In the genomic region with DNA sequence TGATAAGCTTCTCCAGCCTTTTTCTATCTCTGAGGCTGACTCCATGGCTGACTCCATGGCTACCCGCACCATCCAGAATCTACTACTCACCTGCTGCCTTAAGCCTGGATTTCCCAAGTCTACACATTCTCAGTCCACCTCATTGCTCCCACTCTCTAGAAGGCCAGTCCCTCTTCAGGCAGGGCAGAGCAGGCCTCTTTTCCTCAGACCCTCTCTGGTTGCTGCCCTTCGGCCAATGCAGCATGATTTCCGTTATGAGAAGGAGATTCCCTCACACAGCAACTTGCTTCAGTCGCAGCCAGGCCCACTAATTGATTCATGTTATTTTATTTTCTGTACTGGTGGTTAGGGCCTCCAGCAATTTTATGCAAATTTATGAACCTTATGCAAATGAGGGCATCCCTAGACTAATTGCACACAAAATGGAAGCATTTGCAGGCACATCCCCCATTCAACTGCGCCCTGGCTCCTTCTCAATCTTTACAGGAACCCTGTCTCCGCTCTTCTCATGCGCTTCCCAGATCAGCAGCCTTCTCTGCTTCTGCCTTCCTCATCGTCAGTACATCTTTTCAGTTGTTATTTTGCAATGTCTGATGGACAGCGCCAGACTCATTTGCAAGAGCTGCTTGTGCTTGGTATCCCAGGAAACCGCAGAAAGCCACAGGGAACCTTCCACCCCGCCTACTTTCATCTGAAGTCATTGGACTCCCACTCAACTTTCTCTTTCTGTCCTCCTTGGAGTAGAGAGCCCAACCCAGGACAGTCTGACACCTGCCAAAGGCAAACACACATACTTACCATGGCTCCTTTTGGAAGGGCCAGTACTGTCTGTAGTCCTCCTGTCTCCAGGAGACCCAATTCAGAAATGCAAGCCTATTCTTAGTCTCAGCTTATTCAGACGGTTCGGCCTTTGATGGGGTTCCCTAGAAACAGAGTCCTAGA, we compare ENCODE assay signal across 11 mouse cellular contexts.
DNase-seq lines count a peak whose midpoint lies in the region; ATAC-seq and TF ChIP-seq lines count a peak whose summit lies in the region.
"Had no signal": no experiment of that assay in that cellular context is flagged by ENCODE, and none has a peak within 500 bp of the region (broad histone marks: within the 10 kb centered on the region; RNA-seq: fewer than 3 reads in every experiment).

No protein-coding gene starts in this region.

- 40% methylated on average over 13 of the region's 13 CpGs for WGBS in forebrain, embryonic 14.5 days
- WGBS in hindbrain, postnatal 0 days, result 50% methylated on average over 13 of the region's 13 CpGs
- WGBS in midbrain, embryonic 16.5 days, result 45% methylated on average over 13 of the region's 13 CpGs
- 86% methylated on average over 13 of the region's 13 CpGs for WGBS in kidney, adult 2 months

- H3K27ac ChIP-seq in forebrain, embryonic 14.5 days (ENCODE audit: low read depth, low read length), result peak overlapping the region; percentile 36; the same call in 1 of the 2 replicates
- peak overlapping the region; percentile 20; the same call in 1 of the 2 replicates for H3K27ac ChIP-seq in hindbrain, postnatal 0 days
- H3K27ac ChIP-seq in midbrain, embryonic 16.5 days (ENCODE audit: low read length), result peak overlapping the region; percentile 38
- H3K27ac ChIP-seq in kidney, adult 2 months (ENCODE audit: insufficient read depth, low read depth, low read length), result no peak overlapping the region
- H3K27ac ChIP-seq: stomach, embryonic 15.5 days had no signal

- TF ChIP-seq CTCF in hindbrain, postnatal 0 days (IDR thresholded peaks at IDR 0.05; ENCODE audit: low read depth), result no peak
- no peak for TF ChIP-seq CTCF in kidney, adult 2 months (conservative IDR thresholded peaks at IDR 0.05; ENCODE audit: insufficient read depth, insufficient read length, low read depth, low read length)

- no peak overlapping the region for H3K9ac ChIP-seq in forebrain, embryonic 14.5 days (ENCODE audit: low read length)
- H3K9ac ChIP-seq in hindbrain, postnatal 0 days (replicated peaks; ENCODE audit: low read length), result no peak overlapping the region
- H3K9ac ChIP-seq in midbrain, embryonic 16.5 days (ENCODE audit: low read depth, low read length), result no peak overlapping the region
- H3K9ac ChIP-seq: lung, embryonic 14.5 days; stomach, embryonic 15.5 days had no signal

- H3K36me3 ChIP-seq in forebrain, embryonic 14.5 days (ENCODE audit: control insufficient read depth, insufficient read depth, low read length), result no peaks in the 10 kb centered on the region
- no peaks in the 10 kb centered on the region for H3K36me3 ChIP-seq in hindbrain, postnatal 0 days (ENCODE audit: insufficient read depth, low read length)
- no peaks in the 10 kb centered on the region for H3K36me3 ChIP-seq in midbrain, embryonic 16.5 days (ENCODE audit: control insufficient read depth, insufficient read depth, low read length)
- no peaks in the 10 kb centered on the region for H3K36me3 ChIP-seq in kidney, adult 2 months (ENCODE audit: control insufficient read depth, insufficient read depth, low read length)
- H3K36me3 ChIP-seq: stomach, embryonic 15.5 days had no signal

- H3K9me3 ChIP-seq in forebrain, embryonic 14.5 days (replicated peaks; ENCODE audit: control insufficient read depth, low read length), result no peaks in the 10 kb centered on the region
- no peaks in the 10 kb centered on the region for H3K9me3 ChIP-seq in hindbrain, postnatal 0 days (ENCODE audit: low read length)
- H3K9me3 ChIP-seq in midbrain, embryonic 16.5 days (replicated peaks; ENCODE audit: control insufficient read depth, low read length, poor library complexity, severe bottlenecking), result no peaks in the 10 kb centered on the region
- H3K9me3 ChIP-seq: stomach, embryonic 15.5 days had no signal

- peak; percentile 74 for ATAC-seq in forebrain, embryonic 14.5 days
- ATAC-seq in hindbrain, postnatal 0 days, result peak; percentile 73
- peak; percentile 60 for ATAC-seq in midbrain, embryonic 16.5 days

- no peak for TF ChIP-seq POLR2A in kidney, adult 2 months (IDR thresholded peaks at IDR 0.05; ENCODE audit: low read depth, low read length)

- peak overlapping the region; percentile 16; the same call in 1 of the 2 replicates for H3K4me2 ChIP-seq in forebrain, embryonic 14.5 days (ENCODE audit: low read length)
- H3K4me2 ChIP-seq in hindbrain, postnatal 0 days (ENCODE audit: low read depth, low read length), result no peak overlapping the region
- H3K4me2 ChIP-seq in midbrain, embryonic 16.5 days (ENCODE audit: low read length), result no peak overlapping the region
- H3K4me2 ChIP-seq: lung, embryonic 14.5 days; stomach, embryonic 15.5 days had no signal

- no peaks in the 10 kb centered on the region for H3K27me3 ChIP-seq in forebrain, embryonic 14.5 days (replicated peaks; ENCODE audit: control insufficient read depth, insufficient read depth, low read length)
- no peaks in the 10 kb centered on the region for H3K27me3 ChIP-seq in hindbrain, postnatal 0 days (ENCODE audit: insufficient read depth, low read length)
- H3K27me3 ChIP-seq in midbrain, embryonic 16.5 days (ENCODE audit: control insufficient read depth, insufficient read depth, low read depth, low read length), result no peaks in the 10 kb centered on the region
- no peaks in the 10 kb centered on the region for H3K27me3 ChIP-seq in kidney, adult 2 months (replicated peaks; ENCODE audit: control insufficient read depth, insufficient read depth, low read length)
- H3K27me3 ChIP-seq: stomach, embryonic 15.5 days had no signal

- no peak overlapping the region for H3K4me3 ChIP-seq in forebrain, embryonic 14.5 days (ENCODE audit: low read depth, low read length)
- no peak overlapping the region for H3K4me3 ChIP-seq in hindbrain, postnatal 0 days (ENCODE audit: low read length)
- H3K4me3 ChIP-seq in midbrain, embryonic 16.5 days (ENCODE audit: low read depth, low read length), result no peak overlapping the region
- H3K4me3 ChIP-seq in kidney, adult 2 months (ENCODE audit: insufficient read depth, low read depth, low read length), result no peak overlapping the region
- H3K4me3 ChIP-seq: stomach, embryonic 15.5 days had no signal

- H3K4me1 ChIP-seq in forebrain, embryonic 14.5 days (ENCODE audit: control insufficient read depth, insufficient read depth, low read length), result peaks cover 12% of the 10 kb centered on the region
- no peaks in the 10 kb centered on the region for H3K4me1 ChIP-seq in hindbrain, postnatal 0 days (ENCODE audit: insufficient read depth, low read length)
- H3K4me1 ChIP-seq in midbrain, embryonic 16.5 days (ENCODE audit: control insufficient read depth, insufficient read depth, low read length), result peaks cover 9% of the 10 kb centered on the region; the same call in 1 of the 2 replicates
- H3K4me1 ChIP-seq in kidney, adult 2 months (ENCODE audit: control insufficient read depth, insufficient read depth, low read length), result no peaks in the 10 kb centered on the region
- H3K4me1 ChIP-seq: stomach, embryonic 15.5 days had no signal

- DNase-seq in cerebellum, adult 11-12 months, result peak; percentile 8
- DNase-seq in cerebellum, postnatal 4 days (ENCODE audit: low spot score in 2 of 2), result no peak
- DNase-seq in forebrain, embryonic 14.5 days (ENCODE audit: low spot score), result peak; percentile 76
- peak; percentile 47 for DNase-seq in hindbrain, postnatal 0 days (ENCODE audit: low spot score)
- DNase-seq in kidney, adult 2 months, result no peak
- DNase-seq in kidney, adult 9 months, result no peak
- DNase-seq in lung, adult 18-20 months, result no peak
- DNase-seq: gastrocnemius, postnatal 14 days; lung, embryonic 14.5 days had no signal

Comparison
In these comparisons a context has a peak if more than half of its experiments do, and no peak if none do; other contexts are left out.
1. DNase-seq: peak in cerebellum, adult 11-12 months (single experiment), forebrain, embryonic 14.5 days (single experiment) and hindbrain, postnatal 0 days (single experiment); none in cerebellum, postnatal 4 days (0 of 2), kidney, adult 2 months (single experiment), kidney, adult 9 months (single experiment) and lung, adult 18-20 months (0 of 2).
2. Peak in every context shown above with its lines, with median percentiles within 50 percentile points of each other: ATAC-seq.